Mouse (Mus musculus): ENCODE results near the gene Ibtk.

Ibtk gene

DNA sequence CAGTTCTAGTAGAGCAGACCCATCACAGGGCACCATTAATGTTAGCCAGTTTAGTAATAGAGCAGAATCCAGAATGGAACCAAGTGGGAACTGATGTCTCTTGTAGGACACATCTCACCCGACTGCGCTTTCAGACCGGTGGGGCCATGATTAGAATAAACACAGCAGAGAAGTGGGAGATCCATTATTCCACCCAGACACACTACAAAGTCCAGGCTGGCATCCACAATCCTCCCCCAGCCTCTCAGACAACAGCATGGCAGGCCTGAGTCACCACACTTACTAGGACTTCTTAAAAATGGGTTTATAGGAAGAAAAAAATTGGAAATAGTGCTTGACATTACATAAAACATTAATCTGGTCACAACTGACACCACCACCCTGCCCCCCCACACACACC is 53.5 kb downstream of the Ibtk start:
- DNase-seq = no peak

DNA sequence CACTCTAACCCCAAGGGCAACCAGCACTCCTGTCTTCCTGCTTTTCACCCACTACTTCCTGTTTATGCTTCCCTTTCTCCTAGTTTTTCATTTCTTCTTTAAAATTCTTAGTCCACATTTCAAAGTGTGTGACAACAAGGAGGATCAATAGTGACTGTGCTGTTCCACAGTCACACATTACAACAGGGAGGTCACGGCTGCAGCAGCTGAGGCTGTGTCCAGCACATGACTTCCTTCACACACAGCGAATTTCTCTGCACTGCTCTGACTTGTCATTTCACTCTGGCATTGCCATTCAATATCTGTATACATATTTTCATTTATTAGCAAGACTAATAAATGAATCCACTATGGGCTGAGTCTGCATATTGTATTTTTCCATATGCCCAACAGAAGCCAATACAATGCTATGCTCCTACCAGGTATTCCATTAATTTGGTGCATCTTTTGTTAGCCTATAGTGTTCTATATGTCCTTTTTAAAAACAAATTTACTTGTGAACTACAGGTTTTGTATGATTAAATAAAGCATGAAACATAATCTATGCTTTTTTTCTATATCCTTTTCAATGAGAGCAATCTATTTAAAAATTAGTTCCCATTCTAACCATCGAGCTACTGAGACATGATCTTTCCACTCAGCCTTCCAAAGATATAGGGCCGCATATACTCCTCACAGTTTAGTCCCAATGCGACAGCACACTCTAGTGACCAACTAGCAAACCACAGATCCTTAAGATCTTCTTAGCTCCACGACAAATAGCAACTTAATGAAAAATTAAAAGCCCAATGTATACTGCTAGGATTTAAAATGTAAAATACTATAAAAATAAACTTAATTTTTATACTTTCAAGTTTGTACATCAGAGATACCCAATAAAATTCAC is 55.7 kb downstream of the Ibtk start:
- DNase-seq = peak; percentile 41

DNA sequence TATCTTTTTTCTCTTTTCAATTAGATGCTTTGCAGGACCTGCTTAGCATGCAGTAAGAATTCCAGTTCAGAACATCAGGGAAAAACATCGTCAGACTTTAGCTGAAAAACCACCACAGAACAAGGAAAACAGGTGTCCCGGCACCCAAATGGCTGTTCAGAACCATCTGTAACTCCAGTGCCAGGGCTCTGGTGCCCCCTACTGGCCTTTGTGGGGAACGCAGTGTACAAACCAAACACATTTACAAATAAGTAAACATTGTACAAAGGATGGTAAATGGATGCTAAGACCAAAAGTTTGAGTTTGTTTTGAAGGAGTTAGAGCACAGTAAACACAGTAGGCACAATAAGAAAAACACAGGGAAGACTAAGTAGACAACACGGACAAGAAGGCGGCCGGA is 64.1 kb downstream of the Ibtk start:
- peak; percentile 13 for DNase-seq

DNA sequence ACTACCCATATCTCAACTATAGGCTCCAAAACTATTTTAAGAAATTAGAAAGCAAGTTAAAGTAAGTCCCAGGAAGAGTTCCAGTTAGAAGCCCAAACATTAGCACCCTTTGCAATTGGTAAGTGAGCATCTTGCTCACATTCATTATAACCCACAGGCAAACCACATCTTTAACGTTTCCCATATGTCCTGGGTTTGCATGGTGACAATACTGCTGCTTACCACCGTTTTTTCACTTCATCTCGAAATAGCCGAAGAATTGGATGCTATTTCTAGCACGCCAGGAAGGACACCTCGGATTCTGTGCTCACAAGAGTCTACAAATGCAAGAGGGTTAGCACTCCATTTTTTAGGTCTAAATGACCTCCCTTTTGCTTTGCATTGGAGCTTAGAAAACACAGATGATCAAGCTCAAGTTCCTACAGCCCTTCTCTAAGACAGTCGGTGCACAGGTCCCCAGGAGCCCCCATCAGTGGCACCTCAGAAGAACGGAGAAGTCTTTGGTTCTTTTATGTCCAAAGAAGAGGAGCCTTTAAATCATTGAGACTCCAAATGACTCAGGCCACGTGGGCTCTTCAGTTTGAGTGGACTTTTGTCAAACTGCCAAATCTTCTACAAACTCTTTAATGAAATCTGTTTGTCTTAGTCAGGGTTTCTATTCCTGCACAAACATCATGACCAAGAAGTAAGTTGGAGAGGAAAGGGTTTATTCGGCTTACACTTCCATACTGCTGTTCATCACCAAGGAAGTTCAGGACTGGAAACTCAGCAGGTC is 73.8 kb downstream of the Ibtk start:
- no peak for DNase-seq

DNA sequence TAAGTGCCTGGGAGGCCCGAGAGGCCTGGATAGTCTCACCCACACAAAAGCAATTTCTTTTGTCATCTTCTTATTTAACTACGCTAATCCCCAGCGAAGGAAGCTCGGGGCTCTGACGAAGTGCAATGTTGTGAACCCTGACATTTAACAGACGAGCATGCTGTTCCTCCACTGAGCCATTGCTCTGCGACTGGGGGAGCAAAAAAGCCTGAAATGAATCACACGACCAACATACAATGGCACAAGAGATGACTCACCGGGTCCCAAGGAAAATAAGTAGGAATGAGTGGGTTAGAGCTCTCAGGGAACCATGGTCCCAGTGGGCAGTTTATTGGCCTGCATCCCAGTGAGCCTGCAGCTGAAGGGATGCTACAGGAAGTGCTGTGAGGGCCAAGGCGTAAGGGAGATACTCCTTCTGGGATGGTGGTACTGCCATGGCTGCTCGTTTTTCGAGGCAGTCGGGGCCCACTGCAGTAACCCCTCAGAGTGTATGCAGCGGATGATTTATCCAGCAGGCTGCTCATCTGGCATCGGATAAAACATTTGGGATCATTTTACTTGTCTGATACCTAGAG is 75.1 kb downstream of the Ibtk start:
- DNase-seq = peak; percentile 9

DNA sequence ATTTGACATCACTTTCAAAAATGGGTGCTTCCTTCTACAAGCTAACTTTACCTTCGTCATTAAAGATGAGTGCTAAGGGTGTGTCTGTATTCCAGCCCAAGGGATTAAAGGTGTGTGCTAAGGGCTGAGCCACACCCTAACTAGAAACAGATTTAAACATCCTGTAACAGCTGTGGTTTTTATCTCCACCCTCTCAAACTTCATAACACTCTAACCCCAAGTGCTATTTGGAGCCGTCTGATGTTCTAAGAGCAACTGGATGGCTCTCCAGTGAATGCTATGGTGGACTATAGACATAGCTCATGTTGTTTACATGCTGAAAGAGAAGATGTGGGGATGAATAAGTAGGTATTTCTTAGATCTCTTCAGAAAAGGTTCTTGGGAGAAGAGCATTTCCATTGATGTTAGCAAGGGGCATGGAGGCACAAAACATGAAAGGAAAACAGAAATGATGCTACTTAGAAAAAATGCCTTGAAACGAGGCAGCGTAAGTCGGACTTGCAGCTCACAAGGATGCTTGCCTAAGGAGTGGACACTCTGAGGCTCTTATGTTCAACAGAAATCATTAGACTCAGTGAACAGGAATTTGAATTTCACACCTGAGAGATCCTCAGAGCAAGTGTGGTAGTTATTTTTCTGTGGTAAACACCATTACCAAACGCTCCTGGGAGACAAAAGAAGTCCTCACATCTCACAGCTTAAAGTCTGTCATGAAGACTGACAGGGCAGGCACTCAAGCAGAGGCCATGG is 77.4 kb downstream of the Ibtk start:
- no peak for DNase-seq

- DNase-seq = no peak
Measured at GRCm38 (mm10) chr9:85664316-85664715, 84.8 kb downstream of the Ibtk start.

DNA sequence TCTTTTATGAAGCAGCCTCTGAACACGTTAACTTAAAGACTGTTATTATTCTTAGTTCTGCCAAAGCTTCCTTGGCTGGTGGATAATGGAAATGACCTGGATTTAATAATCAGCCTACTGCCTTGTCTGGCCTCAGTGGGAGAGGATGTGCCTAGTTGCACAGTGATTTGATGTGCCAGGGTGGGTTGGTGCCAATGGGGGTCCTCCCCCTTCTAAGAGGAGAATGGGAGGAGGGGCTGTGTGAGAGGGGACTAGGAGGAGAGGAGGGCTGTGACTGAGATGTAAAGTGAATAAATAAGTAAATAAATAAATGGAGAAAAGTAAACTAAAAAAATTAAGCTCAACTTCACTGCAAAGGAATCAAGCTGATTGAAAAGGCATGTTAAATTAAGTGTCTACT is 85.3 kb downstream of the Ibtk start:
- DNase-seq = no peak

- DNase-seq = peak; percentile 18
Measured at GRCm38 (mm10) chr9:85663091-85663490, 86.0 kb downstream of the Ibtk start.

GRCm38 (mm10) chr9:85653401-85653800 is 95.7 kb downstream of the Ibtk start:
- DNase-seq = no peak

DNA sequence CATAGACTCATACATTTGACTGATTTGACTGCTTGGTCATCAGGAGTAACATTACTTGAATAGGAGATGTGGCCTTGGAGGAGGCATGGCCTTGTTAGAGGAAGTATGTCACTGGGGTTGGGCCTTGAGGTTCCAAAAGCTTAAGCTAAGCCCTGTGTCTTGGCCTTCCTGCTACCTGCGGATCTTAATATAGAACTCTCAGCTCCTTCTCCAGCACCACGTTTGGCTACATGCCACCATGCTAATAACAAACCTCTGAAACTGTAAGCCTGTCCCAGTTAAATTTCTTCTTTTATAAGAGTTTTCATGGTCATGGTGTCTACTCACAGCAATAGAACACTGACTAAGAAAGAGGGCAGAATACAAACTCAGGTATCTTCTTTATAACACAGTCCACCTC is 110.9 kb downstream of the Ibtk start:
- no peak for DNase-seq

All from kidney, postnatal 10 days (tissue).